Mouse (Mus musculus): Measurements from ENCODE around the gene Olfr316.
"Not testable (repeated sequence)": the region's sequence is repeated elsewhere in the genome, so short reads cannot be mapped to it uniquely, and the experiment has no call there.

DNA sequence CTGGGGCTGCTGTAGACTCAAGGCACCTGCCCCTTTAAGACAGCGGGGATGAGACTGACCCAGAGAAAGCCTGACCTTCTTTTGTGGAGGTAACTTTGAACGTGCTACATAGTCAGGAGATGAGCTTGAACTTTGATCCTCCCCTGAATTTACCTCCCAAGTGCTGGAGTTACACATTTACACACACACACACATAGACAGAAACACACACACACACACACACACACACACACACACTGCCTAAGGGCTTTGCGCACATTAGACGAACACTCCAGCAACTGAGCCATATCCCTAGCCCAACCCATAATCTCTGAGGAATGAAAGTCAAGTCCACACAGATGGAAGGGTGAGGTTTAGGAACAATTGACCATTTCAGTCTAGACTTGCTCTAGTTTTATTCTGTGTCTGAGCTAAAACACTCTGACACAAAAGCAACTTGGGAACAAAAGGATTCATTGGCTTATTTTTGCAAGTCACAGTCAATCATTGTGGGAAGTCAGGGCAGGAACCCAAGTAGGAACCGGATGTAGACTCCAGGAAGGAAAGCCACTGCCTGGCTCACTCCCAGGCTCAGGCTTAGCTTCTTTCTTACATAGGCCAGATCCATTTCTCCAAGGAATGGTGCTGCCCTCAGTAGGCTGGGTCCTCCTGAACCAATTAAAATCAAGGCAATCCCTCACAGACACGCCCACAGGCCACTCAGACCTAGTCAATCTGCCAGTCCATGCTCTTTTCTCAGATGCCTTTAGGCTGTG is 24.5 kb upstream of the Olfr316 start:
- TF ChIP-seq CTCF (IDR thresholded peaks at IDR 0.05; ENCODE audit: borderline replicate concordance, extremely low read depth, insufficient read depth, insufficient read length); POLR2A (IDR thresholded peaks at IDR 0.05; ENCODE audit: borderline replicate concordance, extremely low read depth, insufficient read depth, insufficient read length, poor library complexity, severe bottlenecking): not testable (repeated sequence)
